Mouse (Mus musculus) heart, embryonic 15.5 days (tissue): ENCODE results near the gene Ogfrl1. TPM values are rescaled to one million over a fixed set of nuclear protein-coding genes. Genes with fewer than 3 reads are reported as not detected.

ENCODE experiments used
- ATAC-seq: fragments of 200-750 bp; cut with Nextera tagmentation; replicated peaks from 2 replicates; pipeline ENCODE4 v1.8.0; 2017; ENCODE audit warnings: low read depth, moderate TSS enrichment; ENCODE audit not compliant: insufficient number of reproducible peaks, insufficient read depth, low FRiP score
- H3K27ac ChIP-seq: fragments of 300-500 bp; sonication (generic); 2 replicates; pipeline ENCODE4 v1.5.1; 2015; ENCODE audit warnings: mild to moderate bottlenecking, inconsistent platforms
- H3K27me3 ChIP-seq: fragments of 300-500 bp; sonication (generic); 2 replicates; pipeline ENCODE4 v1.6.1; 2015; ENCODE audit warnings: inconsistent platforms
- H3K36me3 ChIP-seq: fragments of 300-500 bp; sonication (generic); 2 replicates; pipeline ENCODE4 v1.6.1; 2015; ENCODE audit warnings: mild to moderate bottlenecking, inconsistent platforms
- H3K4me1 ChIP-seq: fragments of 300-500 bp; sonication (generic); replicated peaks from 2 replicates; pipeline ENCODE4 v1.6.1; 2015; ENCODE audit warnings: inconsistent platforms
- H3K4me2 ChIP-seq: fragments of 300-500 bp; sonication (generic); 2 replicates; pipeline ENCODE4 v1.6.1; 2015; ENCODE audit warnings: inconsistent platforms, mild to moderate bottlenecking, moderate library complexity
- H3K4me3 ChIP-seq: fragments of 300-500 bp; sonication (generic); 2 replicates; pipeline ENCODE4 v1.5.1; 2015; ENCODE audit warnings: mild to moderate bottlenecking, inconsistent platforms
- H3K9ac ChIP-seq: fragments of 300-500 bp; sonication (generic); 2 replicates; pipeline ENCODE4 v1.6.1; 2015; ENCODE audit warnings: mild to moderate bottlenecking, inconsistent platforms
- H3K9me3 ChIP-seq: fragments of 300-500 bp; sonication (generic); replicated peaks from 2 replicates; pipeline ENCODE4 v1.6.1; 2016; ENCODE audit warnings: inconsistent platforms
- WGBS: fragments of 180-500 bp; shearing (Covaris S2); methylation state at CpG from one replicate; pipeline ENCODE4 v1.1.7; 2015; ENCODE audit warnings: mixed read lengths; 5-methylcytosine and 5-hydroxymethylcytosine counted together
- polyA plus RNA-seq: library from polyadenylated mRNA; unstranded; fragments of >200 nt; fragmentation: Nextera tagmentation; extraction: Ambion mirVana; gene quantifications from 2 replicates; pipeline ENCODE4 v1.2.1, GENCODE M21; 2015

The Ogfrl1 gene
- polyA plus RNA-seq, 1 experiment from 2014 or later = 9.1 TPM

DNA sequence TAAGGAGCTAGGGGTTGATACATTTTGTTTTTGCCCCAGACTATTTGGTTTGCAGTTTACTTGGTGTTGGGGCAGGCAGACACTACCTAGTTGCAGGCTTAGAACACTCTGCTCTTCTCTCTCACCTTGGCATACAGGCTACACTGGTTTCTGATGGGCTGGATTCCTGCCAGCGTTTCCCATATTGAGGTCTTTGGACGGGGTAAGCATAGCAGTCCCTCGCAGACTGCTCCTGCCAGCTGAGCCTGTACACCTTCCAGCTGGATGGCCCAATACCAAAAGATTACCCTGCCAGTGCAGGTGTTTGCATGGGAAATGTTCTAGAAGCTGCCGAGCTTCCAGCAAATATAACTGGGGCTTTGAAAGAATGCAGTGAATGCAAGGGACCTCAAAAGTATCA is 45.8 kb downstream of the Ogfrl1 start:
- WGBS = 55% methylated on average over 4 of the region's 4 CpGs

DNA sequence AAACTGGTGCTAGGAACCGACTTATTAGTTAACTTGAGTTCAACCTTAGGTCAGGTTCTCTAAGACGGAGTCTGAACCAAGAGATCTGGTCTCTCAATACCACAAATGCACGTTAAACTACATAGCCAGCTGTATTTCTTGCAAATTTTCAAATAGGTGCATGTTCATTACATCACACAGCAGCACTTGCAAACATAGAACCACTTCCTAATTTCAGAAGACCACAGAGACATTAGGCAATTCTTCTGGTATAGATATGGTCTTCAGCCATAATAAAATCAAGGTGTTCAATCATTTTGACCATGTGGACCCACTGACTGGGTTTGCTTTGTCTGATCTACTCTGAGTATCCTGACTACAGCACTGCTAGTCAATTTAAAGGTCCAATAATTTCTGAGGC is 51.9 kb downstream of the Ogfrl1 start:
- no peak overlapping the region for H3K9ac ChIP-seq
- H3K4me1 ChIP-seq = no peaks in the 10 kb centered on the region
- ATAC-seq = no peak
- no peak overlapping the region for H3K4me2 ChIP-seq
- no peaks in the 10 kb centered on the region for H3K9me3 ChIP-seq
- WGBS = 73% methylated on average over 3 of the region's 3 CpGs
- H3K4me3 ChIP-seq = no peak overlapping the region
- H3K27me3 ChIP-seq = no peaks in the 10 kb centered on the region
- H3K36me3 ChIP-seq = no peaks in the 10 kb centered on the region
- no peak overlapping the region for H3K27ac ChIP-seq

More for the DNA sequence above, 45.8 kb downstream of the Ogfrl1 start:
- ATAC-seq = no peak
- Histone ChIP-seq H3K4me2 (no peak overlapping the region), H3K27ac (no peak overlapping the region), H3K9me3 (no peaks in the 10 kb centered on the region), H3K36me3 (no peaks in the 10 kb centered on the region), H3K4me1 (0 out of 2 replicates have a peak, but pooled peaks cover 2% of the 10 kb centered on the region), H3K9ac (no peak overlapping the region), H3K27me3 (no peaks in the 10 kb centered on the region), H3K4me3 (no peak overlapping the region)

DNA sequence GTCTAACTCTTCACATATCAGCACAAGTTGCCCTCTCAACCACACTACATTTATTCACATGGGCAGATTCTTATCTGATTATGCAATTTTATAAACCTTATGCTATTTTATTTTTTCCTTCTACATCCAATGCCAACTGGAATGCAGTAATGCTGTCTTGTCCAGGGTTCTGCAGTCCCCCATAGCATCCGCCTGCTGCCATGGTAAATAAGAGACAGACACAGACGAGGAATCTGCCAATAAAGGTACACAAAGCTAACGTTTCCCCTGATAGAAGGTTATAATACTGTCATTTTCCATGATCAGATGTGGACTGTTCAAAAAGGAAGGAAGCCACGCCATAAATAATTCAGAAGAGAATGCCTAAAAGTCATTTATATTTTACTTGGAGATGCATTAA is 54.7 kb downstream of the Ogfrl1 start:
- no peaks in the 10 kb centered on the region for H3K27me3 ChIP-seq
- no peak for ATAC-seq
- H3K4me2 ChIP-seq = no peak overlapping the region
- H3K9ac ChIP-seq = no peak overlapping the region
- no peaks in the 10 kb centered on the region for H3K36me3 ChIP-seq
- 71% methylated on average over 4 of the region's 4 CpGs for WGBS
- H3K4me1 ChIP-seq = no peaks in the 10 kb centered on the region
- no peaks in the 10 kb centered on the region for H3K9me3 ChIP-seq
- H3K27ac ChIP-seq = no peak overlapping the region
- H3K4me3 ChIP-seq = no peak overlapping the region

DNA sequence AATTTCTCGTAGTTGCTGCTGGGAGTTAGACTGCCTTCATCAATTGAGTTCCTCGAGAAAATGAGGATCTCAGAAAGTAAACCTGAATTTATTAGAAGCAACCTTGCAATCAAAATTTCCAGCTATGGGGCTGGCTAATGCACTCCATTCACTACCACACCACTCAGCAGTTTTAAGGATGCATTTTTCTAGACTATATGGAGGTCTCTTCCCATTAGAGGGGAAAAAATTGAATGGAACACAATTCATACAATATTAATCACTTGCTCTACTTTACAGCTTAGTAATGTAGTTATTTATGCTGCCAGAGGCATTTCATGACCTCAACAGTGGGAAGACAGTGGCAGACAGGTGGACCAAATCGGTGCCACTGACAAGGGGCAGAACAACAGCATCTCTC is 55.3 kb downstream of the Ogfrl1 start:
- Histone ChIP-seq H3K4me2 (no peak overlapping the region), H3K9me3 (no peaks in the 10 kb centered on the region), H3K4me1 (no peaks in the 10 kb centered on the region), H3K4me3 (no peak overlapping the region), H3K9ac (no peak overlapping the region), H3K27me3 (no peaks in the 10 kb centered on the region), H3K36me3 (no peaks in the 10 kb centered on the region), H3K27ac (no peak overlapping the region)
- ATAC-seq = no peak
- WGBS = 72% methylated on average over 3 of the region's 3 CpGs

- Histone ChIP-seq H3K9ac (no peak overlapping the region), H3K4me2 (no peak overlapping the region), H3K36me3 (no peaks in the 10 kb centered on the region), H3K9me3 (no peaks in the 10 kb centered on the region), H3K27ac (no peak overlapping the region), H3K4me3 (no peak overlapping the region), H3K27me3 (no peaks in the 10 kb centered on the region), H3K4me1 (no peaks in the 10 kb centered on the region)
- ATAC-seq = no peak
- WGBS = 81% methylated on average over 13 of the region's 13 CpGs
Measured at GRCm38 (mm10) chr1:23335726-23336363, 61.7 kb downstream of the Ogfrl1 start.

GRCm38 (mm10) chr1:23335050-23335449 is 62.5 kb downstream of the Ogfrl1 start:
- Histone ChIP-seq H3K4me3 (no peak overlapping the region), H3K4me2 (no peak overlapping the region), H3K27ac (no peak overlapping the region), H3K36me3 (no peaks in the 10 kb centered on the region), H3K9me3 (no peaks in the 10 kb centered on the region), H3K4me1 (no peaks in the 10 kb centered on the region), H3K27me3 (no peaks in the 10 kb centered on the region), H3K9ac (no peak overlapping the region)
- WGBS = 90% methylated on average over 4 of the region's 4 CpGs
- no peak for ATAC-seq

DNA sequence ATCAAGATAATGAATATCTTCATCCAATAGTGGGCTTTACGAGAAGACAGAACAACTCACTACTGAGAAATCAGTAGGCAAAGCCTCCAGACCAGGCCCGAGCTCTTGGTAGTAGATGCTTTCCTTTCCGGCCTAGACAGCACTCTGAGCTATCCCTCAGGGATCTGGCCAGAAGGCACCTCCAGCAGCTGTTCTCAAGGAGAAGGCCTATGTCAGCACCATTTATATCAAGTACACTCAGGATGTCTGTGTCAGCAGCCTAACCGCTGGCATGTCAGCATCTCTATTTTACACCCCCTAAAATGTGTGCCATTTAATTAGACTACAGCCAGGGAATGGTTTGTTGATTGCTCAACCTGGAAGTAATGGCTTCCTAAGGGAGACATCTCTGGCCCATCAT is 65.4 kb downstream of the Ogfrl1 start:
- 82% methylated on average over 4 of the region's 4 CpGs for WGBS
- H3K4me1 ChIP-seq = no peaks in the 10 kb centered on the region
- no peak for ATAC-seq

DNA sequence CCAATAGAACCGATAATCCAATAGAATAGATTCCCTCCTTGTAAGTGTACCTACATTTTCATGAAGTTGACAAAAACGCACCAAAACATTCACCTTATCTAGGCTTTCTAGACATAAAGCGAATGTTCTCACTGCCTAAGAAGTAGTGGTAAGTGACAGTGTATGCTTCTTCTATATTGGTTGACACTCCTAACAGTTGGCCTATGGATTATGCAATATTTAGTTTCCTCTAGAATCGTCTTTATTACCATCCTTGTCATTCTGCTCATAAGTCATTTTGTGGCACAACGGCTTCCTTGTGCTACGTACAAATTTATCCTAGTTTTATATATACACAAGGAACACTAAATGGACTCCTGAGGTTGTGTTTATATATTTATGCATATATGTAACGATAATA is 72.4 kb downstream of the Ogfrl1 start:
- no peak overlapping the region for H3K4me3 ChIP-seq
- no peaks in the 10 kb centered on the region for H3K9me3 ChIP-seq
- no peak overlapping the region for H3K9ac ChIP-seq
- H3K27ac ChIP-seq = no peak overlapping the region
- WGBS = 86% methylated on average over 7 of the region's 7 CpGs
- H3K4me1 ChIP-seq = peaks cover 6% of the 10 kb centered on the region
- H3K36me3 ChIP-seq = no peaks in the 10 kb centered on the region
- ATAC-seq = no peak
- no peak overlapping the region for H3K4me2 ChIP-seq
- H3K27me3 ChIP-seq = no peaks in the 10 kb centered on the region

More for the DNA sequence above, 65.4 kb downstream of the Ogfrl1 start:
- H3K4me2 ChIP-seq = no peak overlapping the region
- no peaks in the 10 kb centered on the region for H3K27me3 ChIP-seq
- H3K27ac ChIP-seq = no peak overlapping the region
- no peak overlapping the region for H3K4me3 ChIP-seq
- H3K9ac ChIP-seq = no peak overlapping the region
- H3K9me3 ChIP-seq = no peaks in the 10 kb centered on the region
- no peaks in the 10 kb centered on the region for H3K36me3 ChIP-seq

- 22% methylated on average over 5 of the region's 5 CpGs for WGBS
- H3K9ac ChIP-seq = no peak overlapping the region
Measured at GRCm38 (mm10) chr1:23324226-23324625, 73.3 kb downstream of the Ogfrl1 start.

GRCm38 (mm10) chr1:23323286-23323685 is 74.3 kb downstream of the Ogfrl1 start:
- Histone ChIP-seq H3K4me3 (no peak overlapping the region), H3K27ac (no peak overlapping the region), H3K36me3 (no peaks in the 10 kb centered on the region), H3K9me3 (no peaks in the 10 kb centered on the region), H3K4me1 (peaks cover 6% of the 10 kb centered on the region), H3K9ac (no peak overlapping the region), H3K27me3 (no peaks in the 10 kb centered on the region), H3K4me2 (no peak overlapping the region)
- WGBS = 74% methylated on average over 11 of the region's 11 CpGs
- no peak for ATAC-seq

More at GRCm38 (mm10) chr1:23324226-23324625, 73.3 kb downstream of the Ogfrl1 start:
- Histone ChIP-seq H3K27me3 (no peaks in the 10 kb centered on the region), H3K9me3 (no peaks in the 10 kb centered on the region), H3K36me3 (no peaks in the 10 kb centered on the region), H3K4me2 (no peak overlapping the region), H3K27ac (no peak overlapping the region), H3K4me3 (no peak overlapping the region), H3K4me1 (peaks cover 6% of the 10 kb centered on the region)
- ATAC-seq = no peak

DNA sequence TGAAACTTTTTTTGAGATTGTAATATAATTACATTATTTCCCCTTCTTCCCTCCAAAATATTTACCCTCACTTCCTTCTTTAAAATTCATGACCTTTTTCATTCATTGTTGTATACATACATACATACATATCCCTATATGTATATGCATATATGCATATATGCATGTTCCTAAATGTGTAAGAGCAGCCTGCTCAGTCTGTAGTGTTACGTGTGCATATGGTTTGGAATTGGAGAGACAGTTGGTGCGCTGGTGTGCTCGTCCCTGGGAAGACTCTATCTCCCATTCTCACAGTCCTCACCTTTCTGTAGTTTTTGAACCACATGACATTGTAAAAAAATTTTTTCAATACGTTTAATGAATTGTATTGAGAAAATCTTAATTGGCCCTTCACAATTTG is 75.4 kb downstream of the Ogfrl1 start:
- Histone ChIP-seq H3K9me3 (no peaks in the 10 kb centered on the region), H3K4me3 (no peak overlapping the region), H3K4me1 (peaks cover 6% of the 10 kb centered on the region), H3K4me2 (no peak overlapping the region), H3K9ac (no peak overlapping the region), H3K27me3 (no peaks in the 10 kb centered on the region), H3K27ac (no peak overlapping the region), H3K36me3 (no peaks in the 10 kb centered on the region)
- ATAC-seq = no peak
- 78% methylated on average over 4 of the region's 4 CpGs for WGBS

DNA sequence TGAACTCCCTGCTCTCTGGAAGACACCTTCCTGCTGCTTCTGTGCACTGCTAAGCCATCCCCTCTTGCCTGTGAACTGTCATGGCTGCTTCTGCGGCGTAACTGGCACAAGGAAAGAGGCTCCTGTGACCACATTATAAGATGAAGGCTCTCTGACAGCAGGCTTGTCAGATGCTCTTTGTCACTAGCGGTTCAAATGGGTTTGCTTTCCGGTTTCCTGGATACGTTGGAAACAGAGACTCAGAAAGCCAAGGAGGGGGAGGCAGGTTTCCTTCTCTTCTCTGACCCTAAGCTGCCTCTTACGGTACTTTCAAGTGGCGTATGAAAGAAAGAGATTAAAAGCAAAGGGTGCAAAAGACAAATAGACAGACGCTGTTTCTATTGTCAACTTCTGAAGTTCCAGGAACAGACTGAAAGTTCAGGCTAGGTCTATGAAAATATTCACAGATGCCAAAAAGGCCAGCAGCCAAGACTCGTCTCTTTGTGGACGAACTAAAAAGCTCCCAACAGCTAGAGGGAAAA is 76.2 kb downstream of the Ogfrl1 start:
- no peaks in the 10 kb centered on the region for H3K9me3 ChIP-seq
- no peaks in the 10 kb centered on the region for H3K36me3 ChIP-seq
- 21% methylated on average over 10 of the region's 10 CpGs for WGBS
- H3K27me3 ChIP-seq = no peaks in the 10 kb centered on the region
- H3K4me3 ChIP-seq = peak overlapping the region; percentile 30
- peaks cover 6% of the 10 kb centered on the region for H3K4me1 ChIP-seq
- peak overlapping the region; percentile 49 for H3K4me2 ChIP-seq
- H3K9ac ChIP-seq = no peak overlapping the region
- peak; percentile 72 for ATAC-seq
- peak overlapping the region; percentile 28 for H3K27ac ChIP-seq
